Mouse (Mus musculus) layer of hippocampus, adult 6 months (tissue): ENCODE results near the gene Olfr1404. TPM values are rescaled to one million over a fixed set of nuclear protein-coding genes. Genes with fewer than 3 reads are reported as not detected.

Source experiments
- long read RNA-seq, 2 experiments: library from polyadenylated mRNA; unstranded; transcript quantifications; one replicate each; pipeline ENCODE4 v2.0.0; 2019 to 2020
- polyA plus RNA-seq: library from polyadenylated mRNA; unstranded; fragments of <200 nt; fragmentation: Nextera tagmentation; gene quantifications from 2 replicates; pipeline ENCODE4 v1.2.3, GENCODE M21; 2021

Gene Olfr1404
- polyA plus RNA-seq, result not detected in 2 replicates
- long read RNA-seq, experiment 1, result 0 reads
- long read RNA-seq, experiment 2, result 0 reads

GRCm38 (mm10) chr1:173212092-173212491, at the start of gene Olfr1404:
Gene Olfr1404, plus strand, starts transcription at chr1:173212392.

GRCm38 (mm10) chr1:173190540-173190939, 21.7 kb upstream of the Olfr1404 start, which contains the start of gene Olfr1406:
Gene Olfr1406, minus strand, starts transcription at chr1:173190640.

GRCm38 (mm10) chr1:173197508-173197907, 14.7 kb upstream of the Olfr1404 start, which contains the start of gene Olfr218:
Gene Olfr218, plus strand, starts transcription at chr1:173197808.

GRCm38 (mm10) chr1:173227081-173227480, 14.9 kb downstream of the Olfr1404 start, which contains the start of gene Fcer1a:
Gene Fcer1a, minus strand, starts transcription at chr1:173227214.

GRCm38 (mm10) chr1:173265701-173266100, 53.5 kb downstream of the Olfr1404 start, which contains the start of gene Olfr418:
Gene Olfr418, plus strand, starts transcription at chr1:173266001.

Other genes with a start within 250 kb of the Olfr1404 start
- not detected in 2 replicates for gene Olfr1408, start 75.0 kb upstream of the Olfr1404 start, polyA plus RNA-seq
- not detected in 2 replicates for gene Olfr1406, start 21.8 kb upstream of the Olfr1404 start, polyA plus RNA-seq
- gene Olfr218, start 14.6 kb upstream of the Olfr1404 start, polyA plus RNA-seq, result not detected in 2 replicates
- gene Fcer1a, start 14.8 kb downstream of the Olfr1404 start, polyA plus RNA-seq, result not detected in 2 replicates
- not detected in 2 replicates for gene Olfr418, start 53.6 kb downstream of the Olfr1404 start, polyA plus RNA-seq
- gene Mptx2, start 65.4 kb downstream of the Olfr1404 start, polyA plus RNA-seq, result not detected in 2 replicates
- 9.3 and 9.5 TPM in 2 replicates for gene Ackr1, start 121.4 kb downstream of the Olfr1404 start, polyA plus RNA-seq
- gene Aim2, start 138.5 kb downstream of the Olfr1404 start, polyA plus RNA-seq, result 1.9 and 2.2 TPM in 2 replicates
- 165 and 293 TPM in 2 replicates for gene Cadm3, start 155.3 kb downstream of the Olfr1404 start, polyA plus RNA-seq